Mouse (Mus musculus): Measurements from ENCODE around the gene Lmcd1.

DNA sequence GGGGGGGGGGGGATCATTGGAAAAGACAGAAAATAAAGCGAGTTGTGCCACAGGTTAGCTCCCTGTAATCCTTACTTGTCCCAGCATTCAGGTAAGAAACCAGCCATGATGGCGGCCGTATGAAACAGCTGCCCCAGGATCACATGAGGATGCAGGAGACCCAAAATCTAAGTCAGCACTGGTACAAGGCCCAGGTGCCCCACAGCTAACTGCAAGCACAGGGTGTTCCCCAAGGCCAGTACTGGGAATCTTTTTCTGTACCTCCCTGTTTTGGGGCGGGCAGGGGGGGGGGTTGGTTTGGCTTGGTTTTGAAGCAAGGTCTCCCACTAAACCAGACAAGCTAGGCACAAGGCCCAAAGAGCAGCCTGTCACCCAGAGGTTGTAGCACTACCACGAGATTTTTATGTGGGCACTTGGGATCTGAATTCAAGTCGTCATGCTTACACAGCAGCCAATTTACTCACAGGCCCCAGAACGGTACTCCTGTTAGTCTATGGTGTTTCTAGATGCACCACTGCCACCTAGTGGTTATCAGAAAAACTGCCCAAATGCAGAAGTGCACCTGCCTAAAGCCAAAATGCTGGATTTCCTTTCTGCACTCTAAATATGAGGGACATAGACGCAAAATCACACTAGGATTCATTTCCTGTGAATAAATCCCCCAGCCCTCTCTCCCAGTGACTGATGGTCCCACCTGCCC is 100.5 kb downstream of the Lmcd1 start:
- TF ChIP-seq CTCF (IDR thresholded peaks at IDR 0.05; ENCODE audit: borderline replicate concordance, control insufficient read depth, extremely low read depth, insufficient read depth, low read length, poor library complexity) (no peak), POLR2A (IDR thresholded peaks at IDR 0.05; ENCODE audit: control insufficient read depth, extremely low read depth, insufficient read depth, low read length, poor library complexity) (no peak)

Measured in thymus, adult 2 months (tissue).